Mouse (Mus musculus) gonadal fat pad, adult 2 months (tissue): ENCODE measurements at regions not wholly inside any gene's neighbourhood (a gene's known extent, or its start where the extent isn't known, plus 50 kb on each side); places are given as distances from the start of the nearest gene placed in this dataset.

Source experiments
- DNase-seq: peaks from one replicate; pipeline ENCODE4 v3.0.0-alpha.2; 2012; ENCODE audit warnings: low read depth

DNA sequence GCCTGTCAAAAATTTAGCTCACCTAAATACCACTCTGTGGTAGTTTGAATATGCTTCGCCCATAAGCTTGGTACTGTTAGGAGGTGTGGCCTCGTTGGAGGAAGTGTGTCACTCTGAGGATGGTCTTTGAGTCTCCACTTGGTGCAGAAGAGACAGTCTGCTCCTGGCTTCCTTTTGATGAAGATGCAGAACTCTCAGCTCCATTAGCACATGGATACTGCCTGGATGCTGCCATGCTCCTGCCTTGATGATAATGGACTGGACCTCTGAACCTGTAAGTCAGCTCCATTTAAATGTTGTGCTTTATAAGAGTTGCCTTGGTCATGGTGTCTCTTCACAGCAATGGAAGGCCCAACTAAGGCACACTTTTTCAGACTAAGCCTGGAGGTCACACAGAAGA is 56.9 kb upstream of the Pik3r1 start:
- DNase-seq, result no peak

DNA sequence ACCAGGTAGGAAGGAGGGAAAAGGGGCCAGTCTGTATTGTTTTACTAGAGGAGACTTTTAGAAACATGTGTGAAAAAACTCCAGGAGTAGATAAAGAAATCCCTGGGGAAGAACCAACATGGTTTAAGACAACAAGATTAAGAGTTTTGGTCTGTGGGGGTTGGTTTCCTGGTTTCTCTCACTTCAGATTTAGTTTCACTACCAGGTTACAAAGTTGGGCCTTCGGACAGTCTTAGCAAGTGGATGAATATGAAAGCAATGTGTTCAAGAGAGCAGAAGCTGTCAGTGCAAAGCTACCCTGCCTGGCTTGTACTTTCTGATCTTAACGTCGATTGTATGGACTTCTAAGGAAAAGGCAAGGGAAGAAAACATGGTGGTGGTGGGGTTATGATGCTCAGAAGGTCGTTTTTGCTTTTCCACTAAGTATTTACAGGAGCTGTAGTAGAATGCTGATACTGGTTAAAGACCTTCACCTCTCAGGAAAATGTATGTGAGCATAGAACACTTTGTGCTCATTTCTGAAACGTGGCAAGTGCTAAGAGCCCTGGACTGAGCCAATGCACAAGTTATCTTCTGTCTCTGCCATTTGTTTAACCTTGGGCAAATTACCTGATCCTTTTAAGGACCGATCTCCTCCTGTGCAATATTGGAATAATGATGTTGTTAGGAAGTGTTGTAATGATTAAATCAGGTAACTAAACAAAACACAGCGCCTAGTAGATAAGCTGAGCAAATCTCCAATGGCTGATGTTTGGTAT is 64.0 kb upstream of the Pik3r1 start:
- DNase-seq, result no peak

DNA sequence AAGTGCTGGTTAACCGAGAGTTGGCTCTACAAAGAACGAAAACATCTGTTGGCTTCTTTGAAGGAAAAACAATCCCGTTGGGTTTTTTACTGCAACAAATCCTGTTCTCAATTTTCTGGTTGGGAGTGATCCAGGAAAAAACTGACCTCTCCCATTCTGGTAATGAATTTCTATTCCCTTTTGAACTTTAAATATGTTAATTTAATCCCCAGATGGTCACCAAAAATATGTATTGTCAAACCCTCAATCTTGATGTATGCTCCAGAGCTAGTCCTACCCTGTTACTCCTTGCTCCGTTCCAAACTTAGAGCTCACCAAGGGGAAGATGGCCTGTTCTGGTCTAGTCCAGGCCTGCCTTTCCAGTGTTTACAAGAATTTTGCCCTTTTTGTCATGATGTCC is 66.5 kb upstream of the Pik3r1 start:
- no peak for DNase-seq

DNA sequence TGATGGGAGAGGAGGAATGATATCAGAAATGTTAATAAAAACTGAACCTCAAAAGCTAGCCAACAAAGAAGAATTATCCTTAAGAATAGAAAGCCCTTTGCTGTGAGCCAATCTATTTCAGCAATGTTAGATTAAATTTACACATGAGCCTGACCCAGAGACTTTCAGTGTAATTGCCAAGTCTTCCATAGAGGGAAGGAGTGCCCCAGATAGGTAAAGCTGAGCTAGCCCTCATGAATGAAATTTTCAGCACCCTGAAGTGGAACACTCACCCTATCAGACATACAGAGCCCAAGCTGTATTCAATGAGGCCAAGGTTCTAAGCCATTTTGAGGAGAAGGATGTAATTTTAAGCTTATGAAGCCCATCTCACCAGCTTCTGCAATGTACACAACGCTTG is 69.0 kb upstream of the Pik3r1 start:
- DNase-seq, result no peak

DNA sequence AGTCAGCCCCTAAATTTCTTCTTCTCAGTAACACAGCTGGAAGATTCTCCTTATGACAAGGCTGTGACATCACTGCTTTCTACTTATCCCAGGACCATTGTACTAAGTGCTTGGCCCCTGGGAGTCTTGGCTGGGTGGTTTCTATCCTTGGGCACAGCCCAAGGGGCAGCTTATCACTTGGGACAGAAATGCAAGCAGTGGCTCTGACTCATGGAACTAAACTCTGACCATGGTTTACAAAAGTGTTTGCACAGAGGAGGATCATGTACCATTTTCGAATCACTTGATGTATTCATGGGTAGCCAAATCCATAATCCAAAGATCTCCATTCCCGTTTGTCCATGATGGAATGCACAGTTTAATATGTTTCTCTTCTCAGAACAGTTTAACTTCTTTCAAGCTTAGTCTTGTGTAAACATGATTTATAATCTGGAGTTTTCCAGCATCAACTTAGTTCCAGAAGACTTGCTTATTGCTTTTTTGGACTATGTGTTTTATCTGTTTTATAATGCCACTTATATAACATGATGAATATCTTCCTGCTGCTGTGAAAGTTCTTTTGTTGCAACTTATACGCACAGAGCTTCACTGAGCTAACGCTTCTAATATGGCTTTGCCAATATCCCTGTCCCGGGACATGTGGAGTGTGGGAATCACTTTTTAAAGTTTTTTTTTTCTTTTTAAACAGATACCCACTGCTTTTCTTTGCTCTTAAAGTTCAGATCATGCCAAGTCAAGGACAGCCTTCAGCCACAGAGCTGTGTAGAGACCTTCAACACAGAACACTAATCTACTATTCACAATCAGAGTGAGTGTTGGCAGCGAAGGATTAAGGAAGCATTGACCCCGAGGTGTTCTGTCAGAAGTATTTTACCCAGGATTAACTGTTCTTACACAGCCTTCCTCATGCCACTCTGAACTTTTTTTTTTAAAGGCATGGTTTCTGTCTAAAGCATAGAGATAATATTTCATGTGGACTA is 76.7 kb upstream of the Pik3r1 start:
- DNase-seq, result peak; percentile 89

DNA sequence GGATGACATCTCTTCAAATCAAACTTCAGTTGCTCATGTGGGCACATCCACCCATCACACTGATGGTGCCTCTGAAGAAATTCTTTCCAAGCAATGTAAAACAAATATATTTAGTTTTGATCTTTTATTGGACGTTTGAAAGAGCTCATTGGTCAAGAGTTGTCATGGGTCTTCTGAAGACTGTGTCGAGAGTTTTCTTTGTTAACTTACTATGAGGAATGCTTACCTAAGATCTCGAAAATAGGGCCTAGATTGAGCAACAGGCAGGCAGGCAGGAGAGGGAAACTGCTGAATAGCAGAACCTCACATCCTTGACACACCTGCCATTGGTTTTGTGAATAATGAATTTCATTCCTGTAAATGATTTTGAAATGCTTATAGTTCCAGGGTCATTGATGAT is 78.0 kb upstream of the Pik3r1 start:
- no peak for DNase-seq

DNA sequence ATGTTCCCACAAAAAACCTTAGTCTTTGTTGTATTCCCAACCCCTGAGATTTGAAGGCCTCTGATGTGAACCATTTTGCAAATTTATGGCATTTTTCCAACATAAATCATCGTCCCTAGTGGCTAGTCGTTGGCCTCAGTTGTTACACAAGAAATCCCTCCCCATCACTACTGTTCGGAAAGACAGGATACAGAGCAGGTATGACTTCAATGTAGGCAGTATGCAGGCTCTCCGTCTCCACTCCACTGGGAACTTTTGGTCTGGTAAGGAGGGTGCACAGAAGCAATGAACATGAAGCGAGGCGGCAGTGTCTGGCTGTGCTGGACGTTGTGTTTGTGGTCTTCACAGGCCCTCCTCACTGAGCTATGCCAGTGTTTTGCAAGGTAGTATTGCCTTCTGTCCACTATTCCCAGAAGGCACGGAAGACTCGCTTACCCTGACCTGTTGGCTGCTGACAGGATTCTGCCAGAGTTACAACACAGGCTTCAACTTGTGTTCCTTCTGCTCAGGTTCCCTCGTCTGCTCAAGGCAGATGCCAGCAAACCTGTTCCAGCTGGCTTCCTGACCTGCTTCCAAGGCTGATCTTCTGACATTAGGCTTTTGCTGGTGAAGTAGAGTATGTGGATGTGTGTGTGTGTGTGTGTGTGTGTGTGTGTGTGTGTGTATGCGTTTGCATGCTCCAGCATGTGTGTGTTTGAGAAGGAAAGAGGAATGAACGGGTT is 80.0 kb upstream of the Pik3r1 start:
- DNase-seq, result peak; percentile 99

DNA sequence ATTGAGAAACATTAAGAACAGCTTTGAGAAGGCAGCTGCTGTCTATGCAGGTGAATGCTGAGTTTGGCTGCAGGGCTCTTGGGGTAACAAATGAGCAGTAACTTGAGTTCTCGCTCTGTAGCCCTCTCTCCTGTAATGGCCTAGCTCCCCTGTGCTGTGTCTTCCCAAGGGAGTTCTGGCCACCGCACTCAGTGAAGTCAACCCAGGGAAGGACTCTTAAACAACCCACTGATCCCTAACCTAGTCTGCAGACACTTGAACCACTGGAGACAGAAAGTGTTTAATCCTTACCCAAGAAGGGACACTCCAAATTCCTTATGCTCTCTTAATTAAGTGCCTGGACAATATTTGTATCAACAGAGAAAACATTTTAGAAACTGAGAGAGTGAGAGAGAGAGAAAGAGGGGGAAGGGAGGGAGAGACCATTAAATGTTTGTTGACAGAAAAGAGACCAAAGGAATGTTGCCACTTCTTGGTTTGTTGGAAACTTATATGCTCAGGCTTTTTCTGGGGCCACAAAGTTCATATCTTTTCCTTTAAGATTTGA is 80.7 kb upstream of the Pik3r1 start:
- no peak for DNase-seq

DNA sequence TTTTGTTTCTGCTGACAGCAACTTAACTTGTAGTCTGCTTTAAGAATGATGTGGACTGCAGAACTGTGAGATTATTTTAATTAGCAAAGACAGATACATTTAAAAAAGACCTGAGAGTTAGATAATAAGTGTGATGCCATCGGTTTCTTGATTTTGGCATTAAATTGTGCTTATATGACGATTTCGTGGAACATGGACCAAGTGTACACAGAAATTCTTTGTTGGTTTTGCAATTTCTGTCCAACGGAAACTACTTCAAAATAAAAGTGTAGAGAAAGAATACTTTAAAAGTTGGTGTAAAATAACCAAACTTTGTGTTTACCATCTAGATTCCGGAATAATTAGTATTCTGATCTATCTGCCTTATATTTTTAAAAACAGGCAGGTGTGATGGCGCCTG is 81.4 kb upstream of the Pik3r1 start:
- DNase-seq, result no peak

DNA sequence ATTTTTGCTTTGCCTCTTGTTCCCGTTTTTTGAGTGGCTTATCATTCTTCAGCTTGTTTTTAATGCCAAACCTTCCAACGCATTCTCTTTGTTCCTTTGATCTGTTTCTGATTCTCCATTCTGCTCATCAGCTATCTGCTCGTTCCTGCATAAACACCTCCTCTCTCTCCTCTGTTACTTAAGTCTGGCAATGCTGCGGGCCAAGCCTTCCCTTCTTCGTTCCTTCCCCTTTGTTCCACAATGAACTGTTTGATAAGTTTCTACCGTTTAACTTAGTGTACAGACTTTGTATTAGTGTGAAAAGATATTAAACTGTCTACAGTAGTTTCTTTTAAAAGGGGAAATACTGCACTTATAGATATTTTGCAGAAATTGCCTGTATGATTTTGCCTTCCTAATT is 83.3 kb upstream of the Pik3r1 start:
- no peak for DNase-seq

DNA sequence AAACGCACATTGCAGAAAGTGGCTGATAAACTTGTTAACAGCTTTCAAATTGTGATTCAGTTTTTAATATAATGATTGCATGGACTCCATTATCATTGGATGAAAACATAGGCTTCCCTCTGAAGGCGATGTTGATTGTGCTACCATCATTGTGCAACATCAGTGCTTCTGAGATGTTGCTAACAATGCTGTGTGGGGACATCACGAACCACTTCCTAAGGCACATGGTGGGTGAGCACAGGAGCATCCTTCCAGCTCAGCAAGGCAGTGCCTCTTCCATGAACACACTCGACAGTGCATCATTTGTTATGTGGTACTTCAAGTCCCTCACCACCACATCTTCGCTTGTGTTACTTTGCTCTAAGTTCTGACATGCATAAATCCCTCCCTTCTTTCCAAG is 84.9 kb upstream of the Pik3r1 start:
- DNase-seq, result no peak

DNA sequence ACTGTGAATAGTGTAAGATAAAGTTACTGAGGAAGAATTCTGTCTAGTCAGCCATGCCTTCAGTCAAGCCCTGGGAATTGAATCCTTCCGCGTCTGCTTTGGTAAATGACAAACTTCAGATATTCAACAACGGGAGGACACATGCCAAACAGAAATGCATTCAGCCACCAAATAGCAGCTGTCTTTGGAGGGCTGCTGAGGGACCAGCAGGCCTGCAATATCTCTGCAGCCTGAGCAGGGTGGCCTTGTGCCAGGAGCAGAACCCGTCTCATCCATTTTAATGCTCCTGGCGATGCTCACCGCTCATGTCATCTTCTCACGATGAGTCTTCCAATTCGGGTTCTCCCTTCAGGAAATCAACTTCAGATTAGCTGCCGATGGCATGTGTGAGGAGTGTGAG is 87.1 kb upstream of the Pik3r1 start:
- DNase-seq, result no peak

DNA sequence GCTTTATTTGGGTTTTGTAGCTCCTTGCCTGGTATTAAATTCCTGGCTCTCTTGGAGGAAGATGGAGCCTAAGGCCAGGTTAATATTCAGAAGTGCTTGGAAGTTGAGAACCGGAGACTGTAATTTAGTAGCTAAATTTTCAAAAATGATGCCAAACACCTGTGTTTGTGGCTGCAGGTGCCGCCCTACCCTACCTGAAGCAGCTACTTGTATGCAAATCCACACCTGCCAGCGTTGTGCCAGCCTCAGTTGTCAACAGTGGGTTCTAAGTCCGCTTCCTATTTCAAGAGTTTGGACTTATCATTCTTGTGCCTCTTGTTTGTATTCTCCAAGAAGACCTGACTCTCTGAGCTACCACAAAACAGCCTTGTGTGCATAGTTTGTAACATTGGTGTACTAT is 92.7 kb upstream of the Pik3r1 start:
- DNase-seq, result no peak

DNA sequence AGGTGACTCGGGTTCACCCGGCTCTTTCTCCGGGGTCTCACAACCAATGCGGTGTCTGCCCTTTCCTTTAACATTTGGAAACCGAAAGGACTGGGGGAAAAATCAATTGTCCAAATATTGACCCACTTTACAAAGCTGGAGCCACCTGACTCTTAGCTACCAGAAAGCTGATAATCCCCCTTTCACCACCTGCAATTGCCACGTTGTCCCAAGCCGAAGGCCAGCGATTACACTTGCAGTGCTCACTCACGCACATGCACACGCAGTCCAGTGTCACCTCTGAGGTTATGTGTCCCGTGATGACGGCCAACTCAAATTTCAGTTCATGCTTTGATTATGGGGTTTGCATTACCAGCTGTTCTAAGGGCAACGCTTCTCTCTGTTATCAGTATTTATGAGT is 94.0 kb upstream of the Pik3r1 start:
- DNase-seq, result no peak

DNA sequence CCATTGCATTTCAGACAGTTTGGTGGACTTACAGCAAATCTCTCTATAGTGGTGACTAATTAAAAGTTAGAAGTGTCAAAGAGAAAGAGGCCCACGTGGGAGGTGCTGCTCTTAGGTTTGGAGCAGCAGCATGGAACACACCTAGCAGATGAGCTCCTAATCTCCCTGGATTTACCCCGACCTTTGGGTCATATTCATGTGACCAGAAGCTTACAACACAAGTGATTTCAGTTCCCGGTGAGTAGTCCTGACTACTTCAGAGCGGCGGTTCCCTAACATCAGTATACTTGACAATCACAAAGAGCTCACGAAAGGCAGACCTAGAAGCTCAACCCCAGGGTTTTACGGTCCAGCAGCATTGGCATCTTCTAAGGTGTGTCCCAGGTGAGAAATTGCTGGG is 95.0 kb upstream of the Pik3r1 start:
- no peak for DNase-seq

DNA sequence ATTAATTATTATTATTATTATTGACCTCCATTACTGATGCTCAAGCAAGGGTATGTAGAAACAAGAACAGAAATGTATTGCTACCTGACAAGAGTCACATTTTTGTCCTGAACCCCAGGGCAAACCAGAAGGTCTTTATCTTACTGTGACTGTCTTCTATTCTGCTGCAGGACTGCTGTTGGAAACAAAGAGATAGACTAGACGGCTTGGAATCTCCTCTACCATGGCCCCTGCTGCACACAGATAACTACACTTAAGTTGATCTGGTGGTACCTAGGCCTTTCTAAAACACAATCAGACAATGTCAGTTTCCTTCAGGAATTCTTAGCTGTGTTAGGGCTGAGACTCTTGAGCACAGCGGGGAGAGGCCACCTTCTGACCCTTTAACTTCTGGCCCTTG is 95.6 kb upstream of the Pik3r1 start:
- DNase-seq, result no peak

DNA sequence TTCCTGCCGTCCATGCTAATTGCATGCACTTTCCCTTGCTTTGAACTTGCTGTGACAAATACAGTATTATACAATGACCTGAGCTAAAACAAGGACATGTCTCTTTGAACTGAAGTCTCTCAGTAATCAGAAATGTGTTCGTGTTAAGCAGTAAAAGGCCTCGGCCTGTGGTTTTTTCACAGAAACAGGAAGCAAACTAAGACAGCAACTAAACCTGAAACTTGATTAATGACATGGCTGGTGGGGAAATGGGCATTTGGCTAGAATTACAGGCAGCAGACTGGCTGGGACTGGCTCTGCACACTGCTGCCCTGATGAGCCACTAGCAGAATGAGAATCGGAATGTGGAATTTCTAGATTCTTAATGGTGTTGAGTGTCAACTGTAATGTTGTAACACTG is 98.8 kb upstream of the Pik3r1 start:
- DNase-seq, result peak; percentile 79

DNA sequence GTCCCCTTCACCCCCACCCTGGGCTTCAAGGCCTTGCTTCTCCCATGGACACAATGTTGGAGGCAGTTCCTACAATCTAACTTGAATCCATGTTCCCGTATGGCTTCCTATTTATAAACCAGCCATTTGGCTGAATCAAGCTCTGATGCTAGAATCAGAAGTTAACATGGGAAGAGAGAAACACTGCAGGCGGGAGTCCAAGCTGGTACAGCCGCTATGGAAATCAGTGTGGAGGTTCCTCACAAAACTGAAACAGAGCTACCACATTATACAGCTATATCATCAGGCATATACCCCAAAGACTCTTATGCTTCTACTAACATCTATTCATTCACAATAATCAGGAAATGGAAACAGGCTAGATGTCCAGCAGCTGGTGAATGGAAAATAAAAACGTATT is 106.7 kb upstream of the Pik3r1 start:
- no peak for DNase-seq

DNA sequence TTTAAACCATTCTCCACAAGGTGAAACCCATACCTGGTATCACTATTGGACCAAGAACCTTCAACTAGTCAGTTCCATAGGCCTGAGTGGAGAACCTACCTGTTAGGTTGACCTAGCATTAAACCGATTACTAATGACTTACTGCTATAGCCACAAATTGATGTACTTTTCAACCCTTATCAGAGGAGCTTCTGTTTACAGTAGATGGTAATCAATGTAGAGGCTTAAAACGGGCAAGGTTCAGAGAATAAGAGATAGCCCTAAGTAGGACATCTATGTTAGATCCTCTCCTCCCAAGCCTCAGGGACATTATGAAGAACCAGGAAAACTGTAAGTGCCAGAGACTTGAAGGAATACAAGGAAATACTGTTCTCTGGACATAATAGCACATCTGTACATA is 108.1 kb upstream of the Pik3r1 start:
- no peak for DNase-seq

DNA sequence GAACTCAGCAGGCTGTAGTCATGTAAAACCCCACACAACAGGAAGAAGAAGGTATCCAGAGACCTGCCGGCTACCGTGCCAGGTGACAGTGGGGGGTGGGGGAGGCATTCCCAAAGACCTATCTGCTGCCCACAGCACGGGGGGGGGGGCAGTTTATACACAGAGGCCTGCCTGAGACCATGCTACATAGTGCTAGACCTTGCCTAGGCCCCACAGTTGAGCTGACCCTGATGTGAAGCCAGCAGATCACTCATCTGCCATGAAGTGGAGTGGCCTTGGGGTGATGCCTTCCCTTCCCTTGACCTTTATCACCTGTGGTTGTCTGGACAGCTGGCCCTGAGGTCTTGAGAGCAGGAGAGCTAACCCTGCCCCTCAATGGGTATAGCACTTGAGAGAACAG is 108.6 kb upstream of the Pik3r1 start:
- no peak for DNase-seq

DNA sequence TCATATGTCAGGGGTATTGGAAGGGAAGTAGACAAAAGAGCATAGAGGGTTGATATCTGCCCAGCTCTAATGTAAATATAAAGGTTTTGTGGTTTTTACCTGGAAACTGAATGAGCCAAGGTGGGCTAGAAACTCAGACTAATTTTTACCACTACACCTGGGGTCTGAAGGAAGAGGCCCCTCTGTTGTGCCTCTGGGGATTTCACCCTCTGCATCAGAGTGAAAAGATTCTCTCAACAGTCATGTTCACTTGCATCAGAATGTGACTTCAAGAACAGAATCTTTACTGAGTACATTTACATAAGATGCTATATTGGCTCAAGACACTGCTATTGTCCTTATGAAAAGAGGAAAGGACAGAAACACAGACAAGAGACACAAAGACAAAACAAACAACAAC is 110.2 kb upstream of the Pik3r1 start:
- DNase-seq, result no peak

DNA sequence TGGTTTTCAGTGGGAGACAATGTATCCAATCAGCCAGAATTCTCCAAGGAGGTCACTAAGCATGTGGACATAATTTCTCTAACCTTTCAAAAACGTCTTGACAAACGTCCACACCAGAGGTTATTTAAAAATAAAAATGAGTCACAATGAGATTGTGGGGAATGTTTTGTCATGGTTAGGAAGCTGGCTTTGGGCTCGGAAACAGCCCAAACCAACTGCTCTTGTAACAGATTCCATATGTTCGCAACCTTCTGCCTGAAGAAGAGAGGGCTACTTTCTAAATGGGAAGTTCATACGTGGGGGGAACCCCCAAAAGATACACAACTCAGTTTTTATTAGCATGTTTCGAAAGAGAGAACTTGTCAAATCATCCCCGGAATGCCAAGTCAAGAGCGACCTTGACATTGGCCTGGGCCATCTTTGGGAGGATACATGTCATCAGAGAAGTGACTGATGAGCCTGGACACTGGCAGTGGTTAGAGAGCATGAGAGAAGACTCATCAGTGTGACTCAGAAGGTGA is 111.6 kb upstream of the Pik3r1 start:
- no peak for DNase-seq
